8 mouse cellular contexts compared by ENCODE assay signal in genomic region chr2:170219161-170219581, GRCm38 (mm10).
DNase-seq lines count a peak whose midpoint lies in the region; ATAC-seq lines count a peak whose summit lies in the region.

No protein-coding gene starts in this region.

- peak overlapping the region; percentile 61 for H3K9ac ChIP-seq in embryonic facial prominence, embryonic 11.5 days (replicated peaks; ENCODE audit: low read length)
- H3K9ac ChIP-seq in hindbrain, embryonic 13.5 days, result peak overlapping the region; percentile 63

- peak overlapping the region; percentile 42 for H3K4me2 ChIP-seq in embryonic facial prominence, embryonic 11.5 days (ENCODE audit: low read depth, low read length)
- H3K4me2 ChIP-seq in hindbrain, embryonic 13.5 days, result peak overlapping the region; percentile 58

- H3K27me3 ChIP-seq in embryonic facial prominence, embryonic 11.5 days (ENCODE audit: control insufficient read depth, insufficient read depth, low read length), result no peaks in the 10 kb centered on the region
- no peaks in the 10 kb centered on the region for H3K27me3 ChIP-seq in hindbrain, embryonic 13.5 days
- no peaks in the 10 kb centered on the region for H3K27me3 ChIP-seq in midbrain, embryonic 10.5 days (ENCODE audit: low read depth, poor library complexity, severe bottlenecking)

- peak overlapping the region; percentile 33 for H3K4me3 ChIP-seq in embryonic facial prominence, embryonic 11.5 days (ENCODE audit: low read depth, low read length)
- H3K4me3 ChIP-seq in hindbrain, embryonic 13.5 days, result peak overlapping the region; percentile 30
- H3K4me3 ChIP-seq in midbrain, embryonic 10.5 days, result peak overlapping the region; percentile 51

- H3K27ac ChIP-seq in embryonic facial prominence, embryonic 11.5 days (replicated peaks; ENCODE audit: low read depth, low read length), result peak overlapping the region; percentile 86
- H3K27ac ChIP-seq in hindbrain, embryonic 13.5 days, result peak overlapping the region; percentile 93
- peak overlapping the region; percentile 92 for H3K27ac ChIP-seq in midbrain, embryonic 10.5 days (replicated peaks)

- H3K36me3 ChIP-seq in embryonic facial prominence, embryonic 11.5 days (replicated peaks; ENCODE audit: control insufficient read depth, insufficient read depth, low read depth, low read length), result no peaks in the 10 kb centered on the region
- H3K36me3 ChIP-seq in hindbrain, embryonic 13.5 days, result no peaks in the 10 kb centered on the region
- no peaks in the 10 kb centered on the region for H3K36me3 ChIP-seq in midbrain, embryonic 10.5 days

- no peaks in the 10 kb centered on the region for H3K9me3 ChIP-seq in embryonic facial prominence, embryonic 11.5 days (replicated peaks; ENCODE audit: control insufficient read depth, low read length)
- peaks cover 7% of the 10 kb centered on the region; the same call in 1 of the 2 replicates for H3K9me3 ChIP-seq in hindbrain, embryonic 13.5 days
- peaks cover 8% of the 10 kb centered on the region; the same call in 1 of the 2 replicates for H3K9me3 ChIP-seq in midbrain, embryonic 10.5 days (replicated peaks)

- ATAC-seq in embryonic facial prominence, embryonic 11.5 days (replicated peaks; ENCODE audit: insufficient number of reproducible peaks, low FRiP score, low TSS enrichment, low read depth), result no peak
- ATAC-seq in hindbrain, embryonic 13.5 days (ENCODE audit: low FRiP score), result no peak

- DNase-seq in right cerebral cortex, adult 2 months (ENCODE audit: low spot score in 2 of 2), result peak; percentile 28 to 52
- no peak for DNase-seq in right cerebral cortex, adult 18-20 months
- DNase-seq in embryonic facial prominence, embryonic 11.5 days (ENCODE audit: low spot score), result no peak
- DNase-seq in midbrain, embryonic 10.5 days (ENCODE audit: low spot score), result peak; percentile 43
- DNase-seq in thymus, postnatal 36 days, result peak; percentile 61 to 70
- no peak for DNase-seq in cerebellum, postnatal 14 days
- no peak for DNase-seq in cerebellum, adult 11-12 months

- H3K4me1 ChIP-seq in embryonic facial prominence, embryonic 11.5 days (ENCODE audit: control insufficient read depth, insufficient read depth, low read length), result peaks cover 10% of the 10 kb centered on the region
- peaks cover 61% of the 10 kb centered on the region for H3K4me1 ChIP-seq in hindbrain, embryonic 13.5 days (replicated peaks)
- H3K4me1 ChIP-seq in midbrain, embryonic 10.5 days, result peaks cover 67% of the 10 kb centered on the region

- 2% methylated on average over 11 of the region's 11 CpGs for WGBS in embryonic facial prominence, embryonic 11.5 days
- 3% methylated on average over 11 of the region's 11 CpGs for WGBS in hindbrain, embryonic 13.5 days
- under 1% methylated on average over 11 of the region's 11 CpGs for WGBS in midbrain, embryonic 10.5 days

Comparison
In these comparisons a context has a peak if more than half of its experiments do, and no peak if none do; other contexts are left out.
1. DNase-seq: peak in right cerebral cortex, adult 2 months (2 of 2), midbrain, embryonic 10.5 days (single experiment) and thymus, postnatal 36 days (2 of 2); none in right cerebral cortex, adult 18-20 months (single experiment), embryonic facial prominence, embryonic 11.5 days (single experiment), cerebellum, postnatal 14 days (0 of 2) and cerebellum, adult 11-12 months (single experiment).
2. Peak in every context shown above with its lines, with median percentiles within 50 percentile points of each other: H3K27ac ChIP-seq and H3K4me3 ChIP-seq.